Mouse (Mus musculus) frontal cortex, postnatal 14 days (tissue): ENCODE measurements at regions not wholly inside any gene's neighbourhood (a gene's known extent, or its start where the extent isn't known, plus 50 kb on each side); places are given as distances from the start of the nearest gene placed in this dataset.

Experiments
- DNase-seq, 2 experiments: peaks; one replicate each; pipeline ENCODE4 v3.0.0; 2022; ENCODE audit warnings: low spot score in 2 of 2

DNA sequence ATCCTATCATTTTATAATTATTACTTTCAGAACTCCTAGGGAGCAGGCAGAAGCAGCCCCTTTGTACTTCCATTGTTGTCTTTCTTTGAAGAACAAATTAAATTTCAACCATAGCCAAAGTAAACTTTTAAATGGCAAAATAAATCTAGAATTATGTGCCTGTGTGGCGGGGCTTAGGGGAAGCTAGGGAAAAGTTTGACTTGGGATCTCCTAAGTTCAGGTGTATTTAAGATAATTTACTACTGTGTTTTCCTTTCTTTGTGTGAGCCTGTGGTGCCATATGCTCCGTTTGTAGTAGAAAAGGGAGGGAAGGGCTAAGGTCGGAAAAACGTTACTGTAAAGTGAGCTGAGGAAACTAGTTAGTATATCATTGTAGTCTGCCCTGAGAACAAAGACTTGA, 1062.5 kb upstream of the Zeb2 start:
- no peak for DNase-seq

DNA sequence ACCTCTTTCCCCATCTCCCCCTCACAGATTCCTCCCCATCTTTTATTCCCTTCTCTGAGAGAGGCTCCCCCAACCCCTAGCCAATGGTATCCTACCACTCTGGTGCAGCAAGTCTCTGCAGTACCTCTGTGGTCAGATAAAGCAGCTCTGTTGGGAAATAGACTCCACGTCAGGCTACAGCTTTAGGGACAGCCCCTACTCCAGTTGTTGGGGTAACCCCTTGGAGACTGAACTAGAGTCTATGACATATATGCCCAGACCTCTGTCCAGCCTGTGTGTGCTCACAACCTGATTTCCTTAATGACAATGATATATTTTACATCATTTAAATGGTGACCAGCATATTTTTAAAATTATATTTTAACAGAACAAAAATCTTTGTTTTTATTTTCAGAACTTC, 1051.3 kb upstream of the Zeb2 start:
- DNase-seq: no peak

DNA sequence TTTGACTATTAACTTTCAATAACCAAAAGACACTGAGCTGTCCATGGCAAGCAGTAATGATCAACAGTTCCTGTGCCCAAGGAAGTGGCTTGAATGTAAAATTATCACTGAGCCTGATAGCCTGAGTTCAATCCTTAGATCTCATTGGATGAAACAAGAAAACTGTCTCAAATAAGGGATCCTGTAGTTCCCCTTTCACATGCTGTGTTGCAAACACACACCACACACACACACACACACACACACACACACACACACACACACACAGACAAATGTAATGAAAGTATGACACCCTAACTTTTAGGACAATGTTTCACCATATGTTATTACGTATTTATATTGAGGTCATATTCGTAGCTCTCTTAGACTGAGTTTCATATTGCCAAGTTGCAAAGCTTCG, 1032.7 kb upstream of the Zeb2 start:
- no peak for DNase-seq

DNA sequence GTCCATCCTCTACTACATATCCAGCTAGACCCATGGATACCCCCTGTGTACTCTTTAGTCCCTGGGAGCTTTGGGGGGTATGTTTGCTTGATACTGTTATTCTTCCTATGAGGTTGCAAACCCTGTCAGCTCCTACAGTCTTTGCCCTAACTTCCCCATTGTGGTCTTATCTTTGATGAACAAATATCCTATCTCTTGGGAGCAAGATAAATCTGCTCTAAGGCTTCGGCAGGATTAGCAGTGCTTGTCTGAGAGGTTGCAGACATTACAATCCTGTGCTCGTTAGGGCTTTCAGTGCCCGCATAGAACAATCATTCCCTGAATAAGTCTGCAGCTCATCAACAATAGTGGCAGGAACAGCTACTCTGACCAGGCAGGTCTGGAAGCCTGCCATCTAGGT, 1002.7 kb upstream of the Zeb2 start:
- no peak for DNase-seq

DNA sequence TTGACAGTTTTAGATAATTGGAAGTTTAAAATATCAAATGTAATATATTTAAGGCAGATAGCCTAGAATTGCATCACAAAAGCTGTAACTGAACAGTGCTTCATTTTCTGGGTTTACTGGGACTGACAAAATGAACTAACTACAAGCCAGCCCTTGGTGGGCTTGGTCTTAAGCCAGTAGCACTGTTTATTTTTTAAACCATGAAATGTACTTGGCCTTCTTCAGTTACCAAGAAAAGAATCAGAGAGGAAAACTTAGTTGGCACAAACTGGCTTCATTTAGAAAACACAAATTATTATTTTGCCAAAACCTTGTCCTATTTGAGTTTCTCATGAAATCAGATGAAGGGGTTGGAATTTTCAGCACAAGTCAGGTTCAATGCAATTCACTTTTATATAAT, 989.8 kb upstream of the Zeb2 start:
- no peak for DNase-seq

DNA sequence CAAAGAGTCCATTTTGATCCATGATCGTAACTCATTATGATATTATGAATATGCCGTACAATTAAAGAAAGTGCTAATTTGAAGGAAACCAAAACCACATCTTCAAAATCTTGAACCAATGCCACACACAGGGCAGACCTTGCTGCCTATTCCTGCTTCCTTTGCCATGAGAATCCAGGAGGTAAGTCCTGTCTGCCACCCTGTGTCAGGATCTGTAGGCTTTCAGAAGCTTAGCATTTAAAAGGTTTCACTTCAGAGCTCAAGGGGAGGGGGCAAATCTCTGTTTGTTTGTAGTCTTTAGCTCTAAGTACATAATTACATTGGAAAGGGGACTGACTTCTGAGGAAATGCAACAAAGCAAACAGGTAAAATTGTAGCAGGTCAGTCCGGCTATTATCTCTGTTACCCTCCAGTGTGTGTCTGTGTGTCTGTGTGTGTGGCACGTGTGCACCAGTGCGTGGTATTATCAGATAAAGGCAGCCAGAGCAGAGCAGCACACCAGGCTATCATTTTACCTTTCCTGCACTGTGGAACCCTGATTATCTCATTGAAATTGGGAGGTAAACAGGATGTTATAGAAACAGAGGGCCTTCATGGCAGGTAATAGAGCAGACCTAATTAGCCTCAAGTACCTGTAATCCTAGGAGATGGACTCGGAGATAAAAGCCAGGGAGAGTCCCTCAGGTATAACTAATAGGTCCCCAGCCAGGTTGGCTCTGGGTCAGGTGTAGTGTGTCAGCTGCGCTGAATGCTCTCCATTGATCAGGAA, 948.0 kb upstream of the Zeb2 start:
- no peak for DNase-seq

DNA sequence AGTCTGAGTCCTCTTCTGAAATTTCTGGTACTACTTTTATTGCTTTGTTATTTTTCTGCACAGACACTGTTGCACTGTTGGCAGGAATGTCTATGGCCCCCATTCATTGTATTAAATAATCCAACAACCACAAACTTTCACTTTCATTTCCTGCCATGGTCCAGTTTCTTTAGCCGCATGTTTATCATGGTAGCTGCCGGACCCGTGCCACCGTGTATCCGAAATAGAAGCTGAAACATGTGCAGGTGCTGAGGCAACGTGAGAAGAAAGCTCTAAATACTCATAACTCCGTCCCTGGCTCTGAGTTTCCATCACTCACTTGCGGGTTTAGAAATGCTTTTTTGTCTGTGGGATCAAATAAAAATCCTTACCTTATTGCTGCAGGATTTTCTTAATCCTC, 938.5 kb upstream of the Zeb2 start:
- DNase-seq: no peak

DNA sequence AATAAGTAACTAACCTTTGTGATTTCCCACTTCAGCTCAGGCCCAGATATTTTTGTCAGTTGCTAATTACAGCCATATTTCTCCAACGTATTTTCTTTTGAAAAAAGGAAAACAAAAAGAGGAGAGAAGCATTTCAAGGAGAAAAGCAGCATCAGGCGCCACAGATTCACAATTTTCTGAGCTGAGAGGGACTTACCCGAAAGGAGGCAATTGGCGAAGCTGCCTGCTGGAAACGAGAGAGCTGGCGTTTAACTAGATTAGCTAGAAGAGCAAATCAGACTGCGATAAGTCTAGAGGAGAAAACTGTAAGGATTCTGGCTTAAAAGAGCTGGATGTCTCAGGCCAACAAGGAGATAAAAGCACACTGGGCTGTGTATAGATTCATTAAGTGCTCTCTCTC, 937.7 kb upstream of the Zeb2 start:
- DNase-seq: no peak

DNA sequence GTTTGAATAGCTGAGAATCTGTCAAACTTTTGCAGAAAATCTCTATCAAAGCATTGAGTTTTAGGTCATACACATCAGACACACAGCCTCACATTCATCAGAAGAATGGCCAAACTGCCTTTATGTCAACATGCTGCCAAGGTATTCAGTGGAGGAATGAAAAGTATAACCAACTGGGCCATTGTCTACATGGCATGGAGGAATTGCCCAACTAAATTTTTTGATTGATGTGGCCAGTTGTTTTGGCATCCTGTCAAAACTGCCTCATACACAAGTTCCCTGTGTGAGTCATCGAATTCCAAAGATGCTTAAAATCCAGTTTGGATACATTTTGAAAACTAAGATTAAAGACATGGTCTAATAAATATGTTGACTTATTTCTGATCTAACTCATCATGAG, 904.7 kb upstream of the Zeb2 start:
- no peak for DNase-seq

DNA sequence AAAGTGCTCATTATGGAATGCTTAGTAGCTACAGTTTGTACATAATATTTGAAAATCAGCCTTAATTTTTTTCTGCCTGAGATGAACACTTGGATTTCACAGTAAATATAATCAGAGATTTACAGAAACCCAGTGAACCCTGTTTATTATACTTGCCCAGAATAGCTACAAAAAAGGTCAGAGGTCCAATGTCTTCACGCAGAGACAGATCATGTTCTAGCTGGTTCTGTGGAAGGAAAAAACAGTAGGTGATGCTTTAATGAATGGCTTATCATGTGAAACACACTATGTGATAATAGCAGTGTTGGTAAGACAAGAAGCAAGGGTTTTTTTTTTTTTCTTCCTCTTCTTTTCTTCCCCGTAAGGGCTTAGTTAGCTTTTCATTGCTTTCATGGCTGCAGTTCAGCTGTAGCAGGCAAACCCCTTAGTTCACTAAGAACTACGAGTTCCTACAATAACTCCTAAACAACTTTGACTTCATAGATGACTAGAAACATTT, 896.6 kb upstream of the Zeb2 start:
- no peak for DNase-seq

DNA sequence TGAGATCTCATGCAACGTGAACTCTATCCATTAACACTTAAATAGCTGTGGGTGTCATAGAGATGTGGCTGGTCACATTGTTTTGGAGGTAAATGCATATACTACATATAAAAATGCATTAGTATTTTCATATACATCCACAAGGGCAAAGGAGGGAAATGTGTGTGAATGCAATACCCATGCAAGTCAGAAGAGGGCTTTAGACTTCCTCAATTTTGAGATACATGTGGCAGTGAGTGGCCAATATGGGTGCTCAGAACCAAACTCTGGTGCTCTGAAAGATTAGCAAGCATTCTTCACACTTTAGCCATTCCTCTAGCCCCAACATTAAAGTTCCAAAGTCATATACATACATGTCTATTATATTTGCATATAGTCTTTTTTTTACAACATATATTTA, 895.5 kb upstream of the Zeb2 start:
- no peak for DNase-seq

DNA sequence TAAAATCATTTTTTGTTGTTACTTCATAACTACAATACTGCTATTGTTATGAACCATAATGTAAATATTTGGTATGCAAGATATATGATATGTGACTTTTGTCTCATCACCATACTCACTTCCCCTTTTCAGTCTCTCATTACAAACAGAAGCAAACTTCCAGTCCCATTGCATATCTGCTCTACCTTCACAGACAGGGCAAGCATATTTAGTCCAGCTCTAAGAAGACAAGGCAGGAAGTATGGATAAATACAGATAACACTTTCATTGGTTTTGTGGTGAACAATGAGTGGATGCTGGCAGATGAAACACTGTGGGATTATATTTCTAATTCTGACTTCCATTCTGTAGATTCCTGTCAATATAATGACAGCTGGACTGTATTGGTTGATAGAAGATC, 858.0 kb upstream of the Zeb2 start:
- no peak for DNase-seq

DNA sequence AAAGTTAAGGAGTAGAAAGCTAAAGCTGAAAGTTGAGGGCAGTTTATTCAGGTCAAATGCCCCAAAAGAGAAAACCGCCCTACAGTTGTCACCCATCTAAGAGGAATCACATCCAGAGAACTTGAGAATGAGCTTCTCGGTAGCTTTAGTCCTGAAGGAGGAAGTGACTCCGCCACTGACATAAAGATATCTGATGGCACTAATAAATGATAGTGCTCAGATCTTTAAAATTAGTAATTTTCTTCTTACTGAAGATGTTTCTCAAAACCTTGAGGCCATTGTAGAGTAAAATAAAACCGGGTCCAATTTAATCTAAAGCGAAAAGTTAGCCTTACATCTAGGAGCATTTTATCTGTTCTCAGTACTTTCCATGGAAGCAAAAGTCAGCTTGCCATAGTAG, 851.4 kb upstream of the Zeb2 start:
- no peak for DNase-seq

DNA sequence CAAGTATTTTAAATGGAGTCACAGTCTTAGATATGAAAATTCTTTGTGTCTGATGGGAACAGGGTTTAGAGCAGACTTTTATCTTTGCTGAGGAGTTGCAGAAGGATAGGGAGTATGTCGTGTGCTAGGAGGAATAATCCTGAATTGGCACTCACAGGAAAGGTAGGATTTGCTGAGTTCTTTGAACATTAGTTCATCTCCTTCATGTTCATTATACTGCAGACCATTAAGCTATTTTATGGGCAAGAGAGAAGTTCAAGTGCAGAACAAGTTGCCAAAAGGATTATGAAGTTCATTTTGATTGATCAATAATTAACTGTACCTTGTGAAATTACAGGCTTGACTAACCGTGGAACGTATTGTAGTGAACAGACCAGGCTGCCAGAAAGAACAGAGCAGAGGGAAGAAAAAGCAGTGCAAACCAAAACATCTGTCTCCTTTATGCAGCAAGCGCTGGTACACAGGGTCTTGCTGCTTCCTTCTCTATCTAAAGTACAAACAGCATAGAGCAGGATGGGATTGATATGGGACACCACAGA, 839.7 kb upstream of the Zeb2 start:
- DNase-seq: no peak

DNA sequence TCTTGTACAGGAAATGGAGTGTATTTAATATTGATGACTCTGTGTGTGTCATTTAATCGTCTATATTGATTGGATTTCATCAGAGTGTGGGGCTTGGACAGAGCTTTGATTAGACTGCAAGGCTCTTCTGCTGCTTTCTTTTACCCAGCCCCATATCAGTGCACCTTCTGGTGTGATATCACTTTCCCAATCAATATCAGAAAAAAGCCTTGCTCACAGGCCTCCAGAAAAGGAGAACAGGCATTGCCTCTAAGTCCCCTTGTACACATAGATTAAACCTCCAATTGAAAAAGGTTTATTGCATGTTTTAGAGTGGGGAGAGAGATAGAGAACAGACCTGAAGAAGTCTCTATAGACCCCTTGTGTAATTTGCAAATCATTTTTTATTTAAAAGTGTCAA, 831.6 kb upstream of the Zeb2 start:
- no peak for DNase-seq

DNA sequence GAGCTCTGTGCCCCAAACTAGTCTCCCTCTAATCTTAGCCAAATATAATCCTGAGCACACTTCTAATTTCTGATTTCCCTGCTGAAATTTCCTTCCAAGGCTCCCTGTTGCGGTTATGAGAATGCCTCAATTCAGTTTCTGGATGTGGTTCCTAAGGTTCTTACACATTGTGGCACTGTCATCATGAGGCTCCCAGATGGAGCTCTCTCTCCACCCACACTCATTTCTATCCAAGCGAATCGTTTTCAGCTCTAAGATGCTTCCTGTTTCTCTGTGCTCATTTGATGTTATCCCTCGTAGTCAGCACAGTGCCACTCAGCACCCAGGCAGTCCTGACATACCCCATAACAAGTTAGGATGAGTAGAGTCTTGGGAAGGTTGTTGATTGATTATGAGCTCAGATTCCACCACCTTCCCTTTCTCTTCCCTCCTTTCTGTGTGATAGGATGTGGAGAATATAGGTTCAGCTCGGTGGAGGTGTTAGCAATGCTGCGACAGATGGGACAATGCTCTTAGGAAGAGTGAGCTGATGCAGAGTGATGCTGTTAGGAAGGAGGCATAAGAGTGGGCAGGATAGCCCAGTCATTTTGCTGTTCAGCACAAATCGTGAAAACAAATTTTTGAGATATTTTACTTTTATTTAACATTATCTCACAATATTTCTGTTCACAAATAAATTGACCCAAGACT, 808.7 kb upstream of the Zeb2 start:
- DNase-seq: no peak

DNA sequence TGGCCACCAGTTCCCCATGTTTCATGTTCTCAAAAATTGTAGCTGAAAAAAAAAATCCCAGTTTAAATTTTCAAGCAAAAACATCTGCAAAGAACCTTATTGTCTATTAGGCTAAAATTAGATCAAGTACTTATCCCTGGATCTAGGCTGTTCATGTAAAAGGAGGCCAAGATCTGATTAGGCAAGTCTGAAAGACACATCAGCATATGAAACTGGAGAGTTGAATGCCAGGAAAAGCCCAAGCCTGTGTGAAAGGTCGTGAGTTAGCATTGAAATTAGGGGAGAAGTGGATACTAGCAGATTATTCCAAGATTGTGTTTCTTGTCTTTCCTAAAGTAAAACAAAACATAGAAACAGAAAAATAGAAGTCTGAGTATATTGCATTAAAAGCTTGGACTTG, 791.7 kb upstream of the Zeb2 start:
- DNase-seq: no peak

DNA sequence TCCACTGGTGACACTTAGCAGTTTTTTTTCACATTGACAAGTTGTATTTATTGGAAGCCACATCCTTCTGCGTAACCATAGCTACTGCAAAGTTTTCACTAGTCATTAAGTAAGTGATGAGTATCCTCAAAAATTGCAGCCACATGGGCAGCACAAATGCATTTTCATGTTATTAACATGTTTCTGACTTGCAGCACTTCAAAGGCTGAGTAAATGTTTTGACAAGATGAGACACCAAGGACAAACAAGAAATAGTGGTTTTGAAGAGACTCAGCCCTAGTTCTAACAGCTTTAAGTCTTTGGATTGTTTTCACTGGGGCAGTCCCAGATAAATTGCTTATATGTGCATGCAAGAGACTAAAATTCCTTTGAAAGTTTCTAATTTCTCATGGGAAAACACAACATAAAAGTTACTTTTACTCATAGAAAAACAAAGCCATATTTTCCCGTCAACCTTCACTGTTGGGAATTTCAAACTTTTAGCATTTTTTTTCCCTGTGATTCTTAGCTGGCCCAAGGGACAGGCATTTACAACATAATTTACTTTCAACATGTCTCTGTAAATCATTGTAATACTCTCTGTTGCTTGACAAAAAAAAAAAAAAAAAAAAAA, 787.5 kb upstream of the Zeb2 start:
- no peak for DNase-seq

DNA sequence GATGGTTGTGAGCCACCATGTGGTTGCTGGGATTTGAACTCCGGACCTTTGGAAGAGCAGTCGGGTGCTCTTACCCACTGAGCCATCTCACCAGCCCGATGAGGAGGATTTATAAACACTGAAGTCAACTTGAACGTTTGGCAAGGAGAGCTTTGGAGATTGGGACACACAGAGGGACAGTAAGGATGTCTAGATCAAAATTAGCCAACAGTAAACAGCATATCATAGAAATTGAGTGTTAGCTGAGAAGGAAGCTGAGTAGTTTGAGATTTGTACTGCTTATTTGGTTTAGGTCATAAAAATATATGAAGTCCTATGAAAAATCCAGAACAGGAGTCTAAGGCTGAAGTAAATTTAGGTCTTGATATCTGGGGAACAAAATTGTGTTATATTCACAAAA, 786.9 kb upstream of the Zeb2 start:
- DNase-seq: no peak

DNA sequence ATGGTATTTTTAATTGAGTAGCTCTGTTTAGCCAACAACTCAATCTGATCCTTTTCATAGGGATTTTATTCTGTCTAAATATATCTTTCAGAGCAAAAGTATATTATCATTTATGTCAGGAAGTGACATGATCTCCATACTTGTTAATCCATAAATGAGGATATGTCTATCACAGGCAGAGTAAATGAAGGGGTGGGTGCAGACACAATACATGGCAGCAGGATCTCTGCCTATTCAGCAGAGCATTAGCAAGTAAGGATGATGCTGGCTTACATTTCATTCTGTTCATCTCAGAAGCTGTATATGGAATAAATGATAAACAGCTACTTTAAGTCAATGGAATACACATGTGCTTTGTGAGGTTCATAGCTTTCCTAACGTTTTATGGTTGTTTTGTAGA, 786.2 kb upstream of the Zeb2 start:
- DNase-seq: no peak

DNA sequence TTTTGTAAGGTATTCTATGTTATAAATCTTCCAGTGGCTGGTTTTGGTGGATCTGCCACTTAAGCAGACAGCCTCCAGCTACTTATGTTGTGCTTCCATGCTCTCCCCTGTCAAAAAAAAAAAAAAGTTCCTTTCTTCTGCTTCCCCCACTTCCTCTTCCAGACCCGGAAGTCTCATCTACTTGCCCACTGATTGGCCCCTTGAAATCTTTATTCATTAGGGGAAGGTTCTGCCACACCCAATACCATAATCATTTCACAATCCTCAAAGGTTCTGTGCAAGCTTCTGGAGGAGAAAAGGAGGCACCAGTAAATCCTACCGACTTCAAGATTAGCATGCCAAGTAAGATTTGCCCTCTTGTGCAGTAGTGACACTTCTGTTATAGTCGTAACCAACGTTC, 784.7 kb upstream of the Zeb2 start:
- DNase-seq: no peak

DNA sequence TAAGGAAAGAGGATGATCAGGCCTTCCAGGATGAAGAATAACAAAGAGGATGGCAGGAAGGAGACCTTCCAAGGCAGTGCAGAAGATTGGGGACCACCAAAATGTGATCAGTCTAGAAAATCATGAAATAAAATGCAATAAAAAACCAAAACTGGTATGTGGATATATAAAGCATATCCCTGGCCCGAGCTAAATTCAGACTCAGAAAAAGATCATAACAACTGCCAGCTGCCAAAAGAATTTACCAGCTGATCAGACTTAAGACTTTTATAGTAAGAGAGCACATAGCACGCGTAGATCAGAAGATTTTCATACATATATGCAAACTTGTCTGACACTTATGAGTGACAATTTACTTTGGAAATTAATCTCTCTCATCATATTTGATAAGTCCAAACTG, 767.5 kb upstream of the Zeb2 start:
- DNase-seq: no peak

DNA sequence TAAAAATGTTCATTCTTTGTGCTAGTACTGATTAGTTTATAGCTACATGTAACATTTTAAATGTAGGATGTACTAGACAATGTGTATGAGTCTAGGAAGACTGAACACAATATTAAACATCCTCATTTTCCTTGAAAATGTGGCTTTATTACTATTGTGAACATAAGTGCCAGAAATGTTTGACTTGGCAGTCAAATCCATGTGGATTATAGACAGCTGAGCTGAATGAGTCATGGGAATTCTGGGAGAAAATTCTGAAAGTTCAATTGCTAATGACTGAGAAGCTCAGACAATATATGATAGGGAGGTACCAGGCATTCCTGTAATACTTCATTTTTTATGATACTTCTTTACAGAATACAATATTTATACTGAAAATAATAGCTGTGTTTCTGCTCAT, 761.5 kb upstream of the Zeb2 start:
- DNase-seq: no peak
